Mouse (Mus musculus): Measurements from ENCODE around the gene Fbrs. TPM values are rescaled to one million over a fixed set of nuclear protein-coding genes. Genes with fewer than 3 reads are reported as not detected.

Fbrs gene
- total RNA-seq, 2 experiments from 2014 or later, result 61.5 to 65.4 TPM

Small RNAs within 50 kb of the gene (microRNA-seq; reads per million reads assigned to microRNA genes)
- gene Gm47278 (0 reads per million in 2 experiments), gene Mir7060 (0 to 0.42 reads per million in 2 experiments)

Other genes with a start within 250 kb of the Fbrs start
- 10 to 100 TPM; 21.0 TPM for gene Zfp553, start 246.1 kb upstream of the Fbrs start, total RNA-seq (2021)
- 1 to 10 TPM; 5.2 to 5.4 TPM for gene Sept1, start 246.1 kb upstream of the Fbrs start, total RNA-seq (2021)
- 10 to 100 TPM; 69.3 to 74.9 TPM for gene Zfp771, start 234.9 kb upstream of the Fbrs start, total RNA-seq (2021)
- gene Dctpp1, start 218.5 kb upstream of the Fbrs start, total RNA-seq (2021), result 10 to 100 TPM; 21.0 to 21.9 TPM
- 10 to 100 TPM; 36.1 to 37.2 TPM for gene Sephs2, start 205.1 kb upstream of the Fbrs start, total RNA-seq (2021)
- gene Itgal, start 182.9 kb upstream of the Fbrs start, total RNA-seq (2021), result under 1 TPM; 0.10 to 0.35 TPM
- gene Zfp768, start 133.6 kb upstream of the Fbrs start, total RNA-seq (2021), result 10 to 100 TPM; 10.2 to 11.4 TPM
- gene Zfp747, start 103.1 kb upstream of the Fbrs start, total RNA-seq (2021), result 1 to 10 TPM; 6.4 to 7.4 TPM
- 1 to 10 TPM; 2.7 to 3.2 TPM for gene 9130019O22Rik, start 92.0 kb upstream of the Fbrs start, total RNA-seq (2021)
- gene E430018J23Rik, start 85.6 kb upstream of the Fbrs start, total RNA-seq (2021), result 1 to 10 TPM; 6.8 to 7.0 TPM
- gene Zfp764, start 72.4 kb upstream of the Fbrs start, total RNA-seq (2021), result 1 to 10 TPM; 3.7 to 4.8 TPM
- gene Zfp688, start 57.1 kb upstream of the Fbrs start, total RNA-seq (2021), result 10 to 100 TPM; 12.5 to 17.4 TPM
- 1 to 10 TPM; 6.9 to 7.1 TPM for gene Zfp689, start 30.0 kb upstream of the Fbrs start, total RNA-seq (2021)
- 10 to 100 TPM; 27.6 to 30.5 TPM for gene Prr14, start 19.6 kb upstream of the Fbrs start, total RNA-seq (2021)
- gene Srcap, start 32.8 kb downstream of the Fbrs start, total RNA-seq (2021), result 100 to 1,000 TPM; 102 to 114 TPM
- gene Gm42715, start 40.4 kb downstream of the Fbrs start, total RNA-seq (2021), result 10 to 100 TPM in 1 of 2 experiments, 1 to 10 TPM in 1; 9.8 to 12.2 TPM
- gene Tmem265, start 82.2 kb downstream of the Fbrs start, total RNA-seq (2021), result 1 to 10 TPM in 1 of 2 experiments, under 1 TPM in 1; 0.38 to 1.2 TPM
- gene Phkg2, start 94.1 kb downstream of the Fbrs start, total RNA-seq (2021), result 10 to 100 TPM; 86.3 to 95.5 TPM
- 1 to 10 TPM; 8.4 to 8.6 TPM for gene Ccdc189, start 109.4 kb downstream of the Fbrs start, total RNA-seq (2021)
- gene Rnf40, start 109.6 kb downstream of the Fbrs start, total RNA-seq (2021), result 10 to 100 TPM; 64.2 to 66.7 TPM
- gene Zfp629, start 136.6 kb downstream of the Fbrs start, total RNA-seq (2021), result 10 to 100 TPM; 23.9 to 24.2 TPM
- 10 to 100 TPM; 23.1 to 25.8 TPM for gene Bcl7c, start 229.7 kb downstream of the Fbrs start, total RNA-seq (2021)
- gene Ctf1, start 233.5 kb downstream of the Fbrs start, total RNA-seq (2021), result 1 to 10 TPM; 2.1 to 2.4 TPM